Mouse (Mus musculus): Measurements from ENCODE around the gene Asb16.

DNA sequence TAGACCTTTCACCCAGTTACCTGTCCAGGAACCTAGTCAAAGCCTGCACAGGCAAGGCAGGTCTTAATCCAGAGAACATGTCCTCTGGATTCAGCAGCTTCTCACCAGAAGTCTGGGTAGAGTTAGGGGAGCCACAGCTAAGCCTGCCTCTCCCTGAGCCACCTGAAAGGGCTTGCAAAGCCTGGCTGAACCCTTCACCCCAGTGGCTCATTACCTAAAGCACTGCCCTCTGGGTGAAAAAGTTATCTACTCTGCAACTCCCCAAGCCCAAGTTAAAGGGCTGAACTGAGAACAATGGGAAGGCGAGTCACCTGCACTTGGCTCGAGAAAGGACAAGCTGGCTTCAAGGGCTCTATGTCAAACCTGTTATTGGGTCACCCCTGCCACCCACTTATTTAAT is 35.6 kb downstream of the Asb16 start:
- TF ChIP-seq CTCF (conservative IDR thresholded peaks at IDR 0.05; ENCODE audit: insufficient read depth, insufficient read length, low read depth, low read length) (no peak), POLR2A (IDR thresholded peaks at IDR 0.05; ENCODE audit: low read depth, low read length) (no peak)
